Comparison of ENCODE assay signal across 11 mouse cellular contexts in genomic region chr19:17223801-17224200, GRCm38 (mm10).
A peak's percentile ranks its signal among the peaks of the same experiment; 100 is the strongest.
DNase-seq lines count a peak whose midpoint lies in the region; ATAC-seq lines count a peak whose summit lies in the region.
"Had no signal": no experiment of that assay in that cellular context is flagged by ENCODE, and none has a peak within 500 bp of the region (broad histone marks: within the 10 kb centered on the region; RNA-seq: fewer than 3 reads in every experiment).

No protein-coding gene starts in this region.

- H3K9ac ChIP-seq in heart, embryonic 12.5 days: no peak overlapping the region
- H3K9ac ChIP-seq in neural tube, embryonic 15.5 days (replicated peaks): no peak overlapping the region
- H3K9ac ChIP-seq: liver, embryonic 12.5 days had no signal

- no peak overlapping the region for H3K4me3 ChIP-seq in heart, embryonic 12.5 days
- H3K4me3 ChIP-seq in neural tube, embryonic 15.5 days (replicated peaks): no peak overlapping the region
- H3K4me3 ChIP-seq: liver, embryonic 12.5 days; myocyte had no signal

- 73% methylated on average over 4 of the region's 4 CpGs for WGBS in heart, embryonic 12.5 days
- 86% methylated on average over 4 of the region's 4 CpGs for WGBS in neural tube, embryonic 15.5 days

- intact Hi-C loops in heart, postnatal 14 days (cut with DNase I): no loop called here

- peak; percentile 27 to 34 for DNase-seq in heart, postnatal 14 days
- peak; percentile 56 for DNase-seq in 3T3-L1 (ENCODE audit: low read depth, low spot score)
- DNase-seq in NIH3T3 (ENCODE audit: low read depth): peak; percentile 71
- DNase-seq in cerebellum, adult 9-11 months: no peak
- DNase-seq: adrenal gland, postnatal 10 days; thymus, adult 18-20 months had no signal

- no peak for ATAC-seq in heart, embryonic 12.5 days (ENCODE audit: insufficient number of reproducible peaks, low FRiP score)
- peak; percentile 91 for ATAC-seq in megakaryocyte progenitor cell, adult 5-6 weeks (replicated peaks; ENCODE audit: poor library complexity)
- no peak for ATAC-seq in neural tube, embryonic 15.5 days (ENCODE audit: low FRiP score)

- H3K27me3 ChIP-seq in heart, embryonic 12.5 days (replicated peaks): no peaks in the 10 kb centered on the region
- H3K27me3 ChIP-seq in neural tube, embryonic 15.5 days (replicated peaks): no peaks in the 10 kb centered on the region
- H3K27me3 ChIP-seq: liver, embryonic 12.5 days had no signal

- H3K36me3 ChIP-seq in heart, embryonic 12.5 days: no peaks in the 10 kb centered on the region
- no peaks in the 10 kb centered on the region for H3K36me3 ChIP-seq in neural tube, embryonic 15.5 days
- H3K36me3 ChIP-seq: liver, embryonic 12.5 days had no signal

- no peak overlapping the region for H3K27ac ChIP-seq in heart, embryonic 12.5 days (ENCODE audit: poor library complexity, severe bottlenecking)
- H3K27ac ChIP-seq in neural tube, embryonic 15.5 days (replicated peaks): no peak overlapping the region
- H3K27ac ChIP-seq: liver, embryonic 12.5 days had no signal

- H3K4me1 ChIP-seq in heart, embryonic 12.5 days (replicated peaks): 0 out of 2 replicates have a peak, but pooled peaks cover 3% of the 10 kb centered on the region
- no peaks in the 10 kb centered on the region for H3K4me1 ChIP-seq in neural tube, embryonic 15.5 days

- H3K9me3 ChIP-seq in heart, embryonic 12.5 days (replicated peaks): peaks cover 4% of the 10 kb centered on the region; the same call in 1 of the 2 replicates
- no peaks in the 10 kb centered on the region for H3K9me3 ChIP-seq in neural tube, embryonic 15.5 days (replicated peaks)
- H3K9me3 ChIP-seq: liver, embryonic 12.5 days had no signal

- H3K4me2 ChIP-seq in heart, embryonic 12.5 days: no peak overlapping the region
- H3K4me2 ChIP-seq in neural tube, embryonic 15.5 days: no peak overlapping the region
- H3K4me2 ChIP-seq: liver, embryonic 12.5 days had no signal
